Mouse (Mus musculus): ENCODE results near the gene Heyl. TPM values are rescaled to one million over a fixed set of nuclear protein-coding genes. Genes with fewer than 3 reads are reported as not detected.
"Not testable (repeated sequence)": the region's sequence is repeated elsewhere in the genome, so short reads cannot be mapped to it uniquely, and the experiment has no call there.

Gene Heyl
- polyA plus RNA-seq, 1 experiment = 2.9 TPM

- TF ChIP-seq POLR2A (IDR thresholded peaks at IDR 0.05; ENCODE audit: low read depth, low read length) = no peak
- TF ChIP-seq CTCF (IDR thresholded peaks at IDR 0.05; ENCODE audit: borderline replicate concordance, insufficient read depth, low read length) = no peak
- no peak overlapping the region for H3K27ac ChIP-seq (ENCODE audit: insufficient read depth, low read length)
Observed at GRCm38 (mm10) chr4:123284731-123285624, 51.6 kb downstream of the Heyl start.

DNA sequence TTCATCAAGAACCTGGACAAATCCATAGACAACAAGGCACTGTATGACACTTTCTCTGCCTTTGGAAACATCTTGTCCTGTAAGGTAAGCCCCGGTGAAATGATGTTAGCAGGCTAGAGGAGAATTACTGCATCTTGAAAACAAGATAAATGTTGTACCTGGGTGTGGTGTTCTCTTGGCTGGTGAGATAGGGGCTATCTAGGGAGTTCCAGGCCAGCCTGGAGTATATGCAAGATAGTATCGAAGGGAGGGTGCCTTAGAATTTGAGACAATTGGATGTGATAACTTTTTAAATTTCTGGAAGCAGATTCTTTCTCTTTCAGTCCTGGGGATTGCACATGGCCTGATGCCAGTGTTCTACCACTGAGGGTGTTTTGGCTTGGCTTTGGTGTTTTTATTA lies 53.4 kb downstream of the Heyl start:
- no peak overlapping the region for H3K4me3 ChIP-seq (ENCODE audit: insufficient read depth, low read length)
- no peak overlapping the region for H3K27ac ChIP-seq (ENCODE audit: insufficient read depth, low read length)
- peaks cover 11% of the 10 kb centered on the region for H3K4me1 ChIP-seq (ENCODE audit: control insufficient read depth, insufficient read depth, low read length)
- no peak for TF ChIP-seq CTCF (IDR thresholded peaks at IDR 0.05; ENCODE audit: borderline replicate concordance, insufficient read depth, low read length)
- TF ChIP-seq POLR2A (IDR thresholded peaks at IDR 0.05; ENCODE audit: low read depth, low read length) = no peak

More at GRCm38 (mm10) chr4:123284731-123285624, 51.6 kb downstream of the Heyl start:
- peaks cover 11% of the 10 kb centered on the region for H3K4me1 ChIP-seq (ENCODE audit: control insufficient read depth, insufficient read depth, low read length)
- H3K4me3 ChIP-seq (ENCODE audit: insufficient read depth, low read length) = peak overlapping the region; percentile 95

- Histone ChIP-seq H3K27ac (ENCODE audit: insufficient read depth, low read length) (no peak overlapping the region), H3K4me3 (ENCODE audit: insufficient read depth, low read length) (no peak overlapping the region), H3K4me1 (ENCODE audit: control insufficient read depth, insufficient read depth, low read length) (peaks cover 11% of the 10 kb centered on the region)
- no peak for TF ChIP-seq POLR2A (IDR thresholded peaks at IDR 0.05; ENCODE audit: low read depth, low read length)
- TF ChIP-seq CTCF (IDR thresholded peaks at IDR 0.05; ENCODE audit: borderline replicate concordance, insufficient read depth, low read length) = no peak
Observed at GRCm38 (mm10) chr4:123289038-123289437, 55.7 kb downstream of the Heyl start.

DNA sequence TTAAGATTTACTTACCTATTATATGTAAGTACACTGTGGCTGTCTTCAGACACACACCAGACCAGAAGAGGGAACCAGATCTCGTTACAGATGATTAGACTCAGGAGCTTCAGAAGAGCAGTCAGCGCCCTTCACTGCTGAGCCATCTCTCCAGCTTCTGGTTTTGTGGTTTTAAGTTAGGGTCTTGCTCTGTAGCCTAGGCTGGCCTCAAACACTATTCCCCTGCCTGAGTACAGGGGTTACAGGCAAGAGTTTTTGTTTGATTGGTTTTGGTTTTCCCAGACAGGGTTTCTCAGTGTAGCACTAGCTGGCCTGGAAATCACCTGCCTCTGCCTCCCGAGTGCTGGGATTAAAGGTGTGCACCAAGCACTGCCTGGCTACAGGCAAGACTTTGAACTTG lies 59.0 kb downstream of the Heyl start:
- Histone ChIP-seq H3K27ac (ENCODE audit: insufficient read depth, low read length) (no peak overlapping the region), H3K4me1 (ENCODE audit: control insufficient read depth, insufficient read depth, low read length) (0 out of 2 replicates have a peak, but pooled peaks cover 2% of the 10 kb centered on the region), H3K4me3 (ENCODE audit: insufficient read depth, low read length) (no peak overlapping the region)
- TF ChIP-seq POLR2A (IDR thresholded peaks at IDR 0.05; ENCODE audit: low read depth, low read length) (no peak), CTCF (IDR thresholded peaks at IDR 0.05; ENCODE audit: borderline replicate concordance, insufficient read depth, low read length) (no peak)

- TF ChIP-seq CTCF (IDR thresholded peaks at IDR 0.05; ENCODE audit: borderline replicate concordance, insufficient read depth, low read length) = no peak
- TF ChIP-seq POLR2A (IDR thresholded peaks at IDR 0.05; ENCODE audit: low read depth, low read length) = no peak
- no peak overlapping the region for H3K27ac ChIP-seq (ENCODE audit: insufficient read depth, low read length)
- no peak overlapping the region for H3K4me3 ChIP-seq (ENCODE audit: insufficient read depth, low read length)
- H3K4me1 ChIP-seq (ENCODE audit: control insufficient read depth, insufficient read depth, low read length) = no peaks in the 10 kb centered on the region
Observed at GRCm38 (mm10) chr4:123292989-123293388, 59.6 kb downstream of the Heyl start.

- Histone ChIP-seq H3K27ac (ENCODE audit: insufficient read depth, low read length) (no peak overlapping the region), H3K4me1 (ENCODE audit: control insufficient read depth, insufficient read depth, low read length) (no peaks in the 10 kb centered on the region), H3K4me3 (ENCODE audit: insufficient read depth, low read length) (no peak overlapping the region)
- TF ChIP-seq POLR2A (IDR thresholded peaks at IDR 0.05; ENCODE audit: low read depth, low read length) (no peak), CTCF (IDR thresholded peaks at IDR 0.05; ENCODE audit: borderline replicate concordance, insufficient read depth, low read length) (no peak)
Observed at GRCm38 (mm10) chr4:123293661-123294443, 60.5 kb downstream of the Heyl start.

DNA sequence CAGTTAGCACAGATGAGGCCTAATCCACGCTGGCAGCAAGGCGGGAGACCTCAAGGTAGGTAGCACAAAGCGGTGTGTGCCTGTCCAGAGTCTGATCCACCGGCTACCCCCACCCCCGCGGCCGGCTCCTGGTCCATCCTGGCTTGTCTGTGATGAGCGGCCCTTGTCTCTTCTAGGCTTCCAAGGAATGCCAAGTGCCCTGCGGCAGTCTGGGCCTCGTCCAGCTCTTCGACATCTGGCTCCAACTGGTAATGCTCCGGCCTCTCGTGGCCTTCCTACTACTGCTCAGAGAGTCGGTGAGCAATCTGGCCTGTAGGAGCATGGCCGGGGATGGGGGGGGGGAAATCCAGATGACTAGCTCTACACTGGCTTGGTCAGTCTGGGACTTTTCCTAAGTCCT lies 61.7 kb downstream of the Heyl start:
- not testable (repeated sequence) for H3K27ac ChIP-seq (ENCODE audit: insufficient read depth, low read length); H3K4me1 ChIP-seq (ENCODE audit: control insufficient read depth, insufficient read depth, low read length); H3K4me3 ChIP-seq (ENCODE audit: insufficient read depth, low read length)

DNA sequence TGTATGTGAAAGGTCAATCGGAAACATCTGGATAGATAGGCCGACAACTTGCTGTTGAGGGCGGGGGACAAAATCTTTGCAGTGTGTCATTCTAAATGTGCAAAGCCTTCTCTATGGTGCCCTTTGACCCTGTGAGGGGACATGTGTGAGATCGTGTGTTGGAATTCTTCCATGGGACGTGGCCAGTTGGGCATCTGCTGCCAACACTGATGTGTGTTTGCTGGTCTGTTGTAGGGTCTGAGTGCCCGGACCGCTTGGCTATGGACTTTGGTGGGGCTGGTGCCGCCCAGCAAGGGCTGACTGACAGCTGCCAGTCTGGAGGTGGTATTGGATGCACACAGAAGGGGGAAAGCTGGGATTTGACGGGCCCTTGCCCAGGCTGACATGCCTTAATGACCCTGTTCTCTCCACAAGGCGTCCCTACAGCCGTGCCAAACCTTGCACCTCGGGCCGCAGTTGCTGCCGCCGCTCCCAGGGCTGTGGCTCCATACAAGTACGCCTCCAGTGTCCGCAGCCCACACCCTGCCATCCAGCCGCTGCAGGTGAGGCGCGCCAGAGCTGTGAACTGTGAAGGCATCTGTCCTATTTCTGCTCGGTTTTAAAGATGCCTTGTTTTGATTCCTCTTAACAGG lies 62.3 kb downstream of the Heyl start:
- no peak overlapping the region for H3K27ac ChIP-seq (ENCODE audit: insufficient read depth, low read length)
- H3K4me3 ChIP-seq (ENCODE audit: insufficient read depth, low read length) = no peak overlapping the region
- no peaks in the 10 kb centered on the region for H3K4me1 ChIP-seq (ENCODE audit: control insufficient read depth, insufficient read depth, low read length)
- TF ChIP-seq POLR2A (IDR thresholded peaks at IDR 0.05; ENCODE audit: low read depth, low read length) = no peak
- TF ChIP-seq CTCF (IDR thresholded peaks at IDR 0.05; ENCODE audit: borderline replicate concordance, insufficient read depth, low read length) = no peak

- Histone ChIP-seq H3K27ac (ENCODE audit: insufficient read depth, low read length) (no peak overlapping the region), H3K4me1 (ENCODE audit: control insufficient read depth, insufficient read depth, low read length) (no peaks in the 10 kb centered on the region), H3K4me3 (ENCODE audit: insufficient read depth, low read length) (no peak overlapping the region)
- no peak for TF ChIP-seq CTCF (IDR thresholded peaks at IDR 0.05; ENCODE audit: borderline replicate concordance, insufficient read depth, low read length)
- TF ChIP-seq POLR2A (IDR thresholded peaks at IDR 0.05; ENCODE audit: low read depth, low read length) = no peak
Observed at GRCm38 (mm10) chr4:123296148-123296534, 62.8 kb downstream of the Heyl start.
